Comparison of ENCODE assay signal across 8 mouse cellular contexts in the genomic region with DNA sequence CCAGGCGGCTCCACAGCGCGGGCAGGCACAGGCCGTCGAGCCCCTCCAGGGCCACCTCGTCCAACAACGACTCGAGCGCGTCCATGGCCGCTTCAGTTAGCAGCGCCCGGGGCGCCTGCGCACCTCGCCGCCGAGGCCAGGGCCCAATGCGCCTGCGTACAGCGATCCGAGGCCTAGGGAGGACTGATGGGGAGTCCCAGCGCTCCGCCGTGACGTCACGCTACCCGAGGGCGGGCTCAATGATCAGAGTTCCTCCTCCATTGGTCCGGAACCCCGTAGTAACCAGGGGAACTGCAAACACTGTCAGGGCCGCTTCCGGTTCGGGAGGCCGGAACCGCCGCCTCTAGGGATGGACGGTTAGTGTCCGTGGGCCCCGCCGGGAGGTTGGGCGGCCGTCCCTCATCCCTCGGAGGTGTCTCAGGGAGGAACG. TPM values are rescaled to one million over a fixed set of nuclear protein-coding genes. Genes with fewer than 3 reads are reported as not detected.
DNase-seq lines count a peak whose midpoint lies in the region; ATAC-seq lines count a peak whose summit lies in the region.

A gene (minus strand): TSS at position 188 of the 430 bp plus-strand sequence.
A gene (plus strand): TSS at position 296 of the 430 bp plus-strand sequence.

- H3K27me3 ChIP-seq in hindbrain, embryonic 15.5 days, result no peaks in the 10 kb centered on the region

- peaks cover 35% of the 10 kb centered on the region for H3K4me1 ChIP-seq in hindbrain, embryonic 15.5 days (replicated peaks)

- H3K27ac ChIP-seq in hindbrain, embryonic 15.5 days (replicated peaks), result peak within 1 kb of the TSS; percentile 88

- H3K4me3 ChIP-seq in hindbrain, embryonic 15.5 days, result peak within 1 kb of the TSS; percentile 89

- H3K36me3 ChIP-seq in hindbrain, embryonic 15.5 days, result peaks cover 16% of the 10 kb centered on the region

- 0% methylated on average over 45 of the region's 45 CpGs for WGBS in hindbrain, embryonic 15.5 days

- H3K9me3 ChIP-seq in hindbrain, embryonic 15.5 days, result no peaks in the 10 kb centered on the region

- peak within 1 kb of the TSS; percentile 78 for H3K9ac ChIP-seq in hindbrain, embryonic 15.5 days

- DNase-seq in T-cell, adult 2 months (ENCODE audit: low spot score), result peak; percentile 99
- peak; percentile 99 to 100 for DNase-seq in cerebellum, postnatal 36 days
- DNase-seq in frontal cortex, postnatal 36 days (ENCODE audit: low spot score in 2 of 2), result peak; percentile 100
- DNase-seq in left cerebral cortex, adult 11 months (ENCODE audit: low spot score), result peak; percentile 97
- peak; percentile 100 for DNase-seq in lung, postnatal 4 days
- peak; percentile 99 for DNase-seq in retina, postnatal 7 days (ENCODE audit: low read depth, low spot score)
- peak; percentile 99 for DNase-seq in urinary bladder, adult 2 months (ENCODE audit: low spot score)

- peak; percentile 99 for ATAC-seq in hindbrain, embryonic 15.5 days (ENCODE audit: low FRiP score, low read depth)

- peak within 1 kb of the TSS; percentile 82 for H3K4me2 ChIP-seq in hindbrain, embryonic 15.5 days

RNA-seq across cellular contexts. Expression of the first gene that starts in this region (rescaled TPM):
- 29.1 and 29.8 TPM in 2 replicates for polyA plus RNA-seq in hindbrain, embryonic 15.5 days (2015; fragmentation: Nextera tagmentation; extraction: Ambion mirVana)
- polyA plus RNA-seq in urinary bladder, adult 2 months (2012; rRNA removed), result 21.3 and 27.4 TPM in 2 replicates

RNA-seq across cellular contexts. Expression of the second gene that starts in this region (rescaled TPM):
- polyA plus RNA-seq in hindbrain, embryonic 15.5 days (2015; fragmentation: Nextera tagmentation; extraction: Ambion mirVana), result 6.9 and 7.4 TPM in 2 replicates
- polyA plus RNA-seq in urinary bladder, adult 2 months (2012; rRNA removed), result 12.4 and 13.3 TPM in 2 replicates

Comparison
In these comparisons a context has a peak if more than half of its experiments do, and no peak if none do; other contexts are left out.
1. Peak in every context shown above with its lines: DNase-seq, ATAC-seq, H3K4me3 ChIP-seq and H3K27ac ChIP-seq.